Mouse (Mus musculus): Measurements from ENCODE around the gene Srsf3.
"Not testable (repeated sequence)": the region's sequence is repeated elsewhere in the genome, so short reads cannot be mapped to it uniquely, and the experiment has no call there.

Srsf3 gene

DNA sequence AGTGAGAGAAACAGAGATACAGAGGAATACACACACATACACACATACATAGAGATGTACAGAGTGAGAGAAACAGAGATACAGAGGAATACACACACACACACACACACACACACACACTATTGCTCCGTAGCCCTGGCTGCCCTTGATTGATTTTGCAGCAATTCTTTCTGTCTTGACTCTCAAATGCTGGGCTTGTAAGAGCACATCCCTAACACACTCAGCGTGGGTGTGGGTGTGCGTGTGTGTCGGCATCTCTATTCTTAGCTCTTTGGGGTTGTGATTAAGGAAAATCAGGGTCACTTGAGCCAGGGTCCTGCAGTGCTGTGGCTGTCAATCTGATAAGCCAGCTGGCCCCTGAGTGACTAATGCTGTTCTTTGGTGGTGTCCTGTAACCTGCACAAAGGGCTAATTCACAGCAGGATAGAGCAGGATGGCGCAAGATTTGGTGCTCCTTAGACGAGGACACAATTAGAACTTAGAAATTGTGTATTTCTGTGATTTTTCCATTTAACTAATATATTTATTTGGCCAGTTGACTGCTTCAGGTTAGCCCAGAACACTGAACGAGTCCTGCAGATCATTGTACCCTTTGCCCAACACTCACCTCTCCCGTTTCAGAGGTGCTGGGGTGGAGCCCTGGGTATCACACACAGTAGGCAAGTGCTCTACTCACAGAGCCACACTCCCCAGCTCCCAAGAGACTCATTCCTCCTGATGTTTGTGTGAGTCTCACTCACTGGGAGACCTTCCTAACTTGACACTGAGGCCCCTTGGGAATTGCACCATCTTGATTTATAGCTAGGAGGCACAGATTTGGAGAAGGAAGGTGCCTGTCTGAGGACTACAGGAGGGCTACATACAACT, 30.9 kb downstream of the Srsf3 start:
- no peak for DNase-seq (ENCODE audit: low read depth in 2 of 2, low spot score in 2 of 2)

DNA sequence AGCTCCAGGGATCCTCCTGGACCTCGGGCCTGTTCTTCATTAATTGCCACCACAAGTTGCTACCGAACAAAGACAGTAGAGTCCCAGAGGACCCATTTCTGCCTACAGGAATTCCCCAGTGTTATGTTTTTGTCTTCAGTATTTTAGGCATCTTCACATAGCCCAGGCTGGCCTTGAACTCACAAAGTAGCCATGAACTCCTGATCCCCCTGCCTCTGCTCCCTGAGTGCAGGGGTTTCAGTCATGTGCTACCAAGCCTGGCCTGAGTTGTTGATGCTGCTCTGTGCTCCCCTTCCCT, 31.5 kb downstream of the Srsf3 start:
- no peak for DNase-seq (ENCODE audit: low read depth in 2 of 2, low spot score in 2 of 2)

DNA sequence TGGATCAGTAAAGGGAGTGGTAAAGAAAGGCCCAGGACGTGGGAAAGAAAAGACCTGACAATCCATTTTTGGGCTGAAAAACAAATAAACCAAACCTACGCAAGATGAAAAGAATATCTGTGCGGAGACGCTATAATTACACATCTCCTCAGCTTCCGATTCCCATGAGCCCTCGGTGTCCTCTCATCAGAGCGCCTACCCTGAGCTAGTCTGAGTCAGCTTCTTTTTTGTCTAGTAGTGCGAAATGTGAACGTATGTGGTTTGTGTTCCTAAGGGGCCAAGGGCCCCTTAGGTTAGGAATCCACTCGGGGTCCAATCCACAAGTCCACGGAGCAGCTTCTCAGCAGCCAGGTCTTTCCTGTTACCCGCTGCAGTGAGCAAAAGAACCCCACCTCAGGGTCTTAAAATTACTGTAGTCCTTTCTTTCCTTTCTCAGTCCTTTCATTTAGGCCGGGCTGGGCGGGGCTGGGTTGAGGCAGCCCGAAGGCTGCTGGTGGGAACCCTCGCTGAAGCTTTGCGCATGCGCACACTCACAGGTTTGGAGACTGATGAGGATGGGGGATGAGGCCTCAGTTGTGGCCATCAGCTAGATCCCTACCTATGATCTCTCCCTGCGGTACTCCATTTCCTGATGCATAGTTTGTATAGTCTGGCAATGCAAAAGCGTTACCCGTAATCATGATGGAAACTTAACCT, 33.0 kb downstream of the Srsf3 start:
- DNase-seq (ENCODE audit: low read depth in 2 of 2, low spot score in 2 of 2) = no peak

DNA sequence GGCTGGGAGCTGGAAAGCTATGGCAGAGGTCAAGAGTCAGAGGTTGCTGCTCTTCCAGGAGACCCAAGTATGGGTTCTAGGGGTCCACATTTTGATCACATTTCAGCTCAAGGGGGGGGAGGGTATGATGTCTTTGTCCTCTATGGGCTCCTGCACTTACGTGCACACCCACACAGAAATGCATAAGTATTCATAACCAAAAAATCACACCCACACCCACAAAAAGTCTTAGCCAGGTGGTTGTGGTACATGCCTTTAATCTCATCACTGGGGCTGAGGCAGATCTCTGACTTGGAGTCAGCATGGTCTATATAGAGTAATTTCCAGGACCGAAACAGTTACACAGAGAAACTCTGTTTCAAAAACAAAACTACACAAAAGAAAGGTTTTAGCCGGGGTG, 33.5 kb downstream of the Srsf3 start:
- no peak for DNase-seq (ENCODE audit: low read depth in 2 of 2, low spot score in 2 of 2)

DNA sequence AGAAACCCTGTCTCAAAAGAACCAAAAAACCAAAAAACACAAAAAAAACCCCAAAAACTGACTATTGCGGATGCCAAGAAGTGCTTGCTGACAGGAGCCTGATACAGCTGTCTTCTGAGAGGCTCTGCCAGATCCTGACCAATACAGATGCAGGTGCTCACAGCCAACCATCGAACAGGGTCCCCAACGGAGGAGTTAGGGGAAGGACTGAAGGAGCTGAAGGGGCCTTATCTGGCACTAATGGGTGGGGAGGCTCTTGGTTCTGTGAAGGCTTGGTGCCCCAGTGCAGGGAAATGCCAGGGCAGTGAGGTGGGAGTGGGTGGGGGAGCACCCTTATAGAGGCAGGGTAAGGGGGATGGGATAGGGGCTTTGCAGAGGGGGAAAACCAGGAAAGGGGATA, 35.0 kb downstream of the Srsf3 start:
- DNase-seq (ENCODE audit: low read depth in 2 of 2, low spot score in 2 of 2) = not testable (repeated sequence)

DNA sequence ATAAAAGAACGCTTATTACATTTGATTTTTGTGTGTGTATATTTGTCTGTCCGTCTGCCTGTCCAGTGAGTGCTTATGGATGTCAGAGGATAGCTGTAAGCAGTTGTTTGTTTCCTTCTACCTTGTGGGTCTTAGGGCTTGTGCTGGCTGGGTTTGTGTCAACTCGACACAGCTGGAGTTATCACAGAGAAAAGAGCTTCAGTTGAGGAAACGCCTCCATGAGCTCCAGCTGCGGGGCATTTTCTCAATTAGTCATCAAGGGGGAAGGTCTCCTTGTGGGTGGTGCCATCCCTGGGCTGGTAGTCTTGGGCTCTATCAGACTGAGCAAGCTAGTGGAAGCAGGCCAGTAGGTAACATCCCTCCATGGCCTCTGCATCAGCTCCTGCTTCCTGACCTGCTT, 35.4 kb downstream of the Srsf3 start:
- no peak for DNase-seq (ENCODE audit: low read depth in 2 of 2, low spot score in 2 of 2)

DNA sequence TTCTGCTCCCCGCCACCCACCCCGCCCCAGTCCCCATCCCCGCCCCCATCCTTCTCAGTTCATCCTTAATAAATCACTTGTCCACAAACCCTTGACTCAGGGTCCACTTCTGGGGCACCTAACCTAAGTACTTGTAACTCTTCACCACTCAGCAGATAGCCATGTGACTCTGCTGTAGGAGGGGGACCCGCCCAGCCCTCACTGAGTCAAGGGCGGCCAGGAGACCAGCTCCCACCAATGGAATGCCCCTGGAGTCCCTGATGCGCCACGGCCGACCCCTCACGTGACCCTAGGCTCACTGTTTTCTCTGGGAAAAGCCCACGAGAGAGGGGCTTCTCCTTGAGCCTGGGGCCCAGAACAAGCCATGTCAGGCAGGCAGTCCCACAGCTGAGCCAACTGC, 36.6 kb downstream of the Srsf3 start:
- no peak for DNase-seq (ENCODE audit: low read depth in 2 of 2, low spot score in 2 of 2)

DNA sequence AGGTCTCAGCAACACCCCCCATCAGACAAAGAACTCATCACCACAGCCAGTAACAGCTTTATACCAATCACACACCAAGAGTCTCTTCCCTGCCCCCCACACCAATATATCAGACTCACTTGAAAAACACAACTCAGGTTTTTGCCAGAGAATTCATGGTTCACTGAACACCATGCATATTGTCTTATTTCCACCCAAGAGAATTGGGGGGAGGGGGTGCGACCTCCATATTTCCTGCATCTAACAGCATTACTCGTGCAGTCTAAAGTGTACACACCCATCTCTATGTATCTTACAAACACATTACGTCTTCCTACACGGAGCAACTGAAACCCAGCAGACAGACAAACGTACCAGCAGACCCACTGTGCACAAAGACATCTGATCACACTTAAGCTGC, 39.4 kb downstream of the Srsf3 start:
- no peak for DNase-seq (ENCODE audit: low read depth in 2 of 2, low spot score in 2 of 2)

DNA sequence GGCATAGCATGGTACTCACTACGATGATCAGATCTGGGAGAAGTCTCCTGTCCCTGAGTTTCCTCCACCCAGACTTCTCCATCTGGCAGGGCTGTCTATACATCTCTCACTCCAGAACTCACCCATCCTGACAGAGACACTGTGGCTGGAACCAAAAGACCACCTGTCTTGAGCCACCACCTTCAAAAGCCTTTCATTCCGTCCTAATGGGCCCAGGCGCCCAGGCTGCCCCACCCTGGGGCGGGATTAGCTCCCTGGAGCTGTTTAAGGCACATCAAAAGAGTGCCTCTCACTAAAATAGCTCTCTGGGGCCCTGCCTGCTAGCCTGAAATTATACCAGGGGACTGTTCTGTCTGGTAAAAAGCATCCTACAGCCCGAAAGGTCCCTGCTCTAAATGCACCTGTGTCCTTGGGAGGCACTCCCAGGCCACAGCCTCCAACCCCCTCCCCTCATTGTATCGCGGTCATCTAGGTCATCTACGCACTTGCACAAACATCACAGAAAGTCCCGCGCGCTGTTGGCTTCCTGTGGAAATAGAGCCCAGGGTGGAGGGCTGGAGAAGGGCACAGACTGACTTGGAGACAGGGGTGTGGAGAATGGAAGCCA, 40.4 kb downstream of the Srsf3 start:
- DNase-seq (ENCODE audit: low read depth in 2 of 2, low spot score in 2 of 2) = no peak

DNA sequence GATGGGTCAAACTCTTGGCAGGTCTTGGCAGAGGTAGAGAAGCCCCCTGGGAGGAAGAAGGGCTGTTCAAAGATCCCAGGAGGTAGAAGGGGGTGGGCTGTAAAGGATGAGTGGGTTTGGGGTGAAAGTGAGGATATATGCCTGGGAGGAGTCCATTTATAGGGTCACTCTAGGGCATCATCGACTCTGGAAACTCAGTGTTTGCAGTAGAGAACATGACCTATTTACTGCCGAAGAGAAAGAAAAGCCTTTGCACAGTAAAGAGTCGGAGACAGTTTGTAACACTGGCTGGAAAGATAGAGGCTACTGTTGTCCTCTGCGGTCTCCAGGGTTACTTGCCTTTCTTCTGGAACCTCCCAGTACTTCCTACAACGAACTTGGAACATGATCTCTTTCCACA, 40.9 kb downstream of the Srsf3 start:
- no peak for DNase-seq (ENCODE audit: low read depth in 2 of 2, low spot score in 2 of 2)

DNA sequence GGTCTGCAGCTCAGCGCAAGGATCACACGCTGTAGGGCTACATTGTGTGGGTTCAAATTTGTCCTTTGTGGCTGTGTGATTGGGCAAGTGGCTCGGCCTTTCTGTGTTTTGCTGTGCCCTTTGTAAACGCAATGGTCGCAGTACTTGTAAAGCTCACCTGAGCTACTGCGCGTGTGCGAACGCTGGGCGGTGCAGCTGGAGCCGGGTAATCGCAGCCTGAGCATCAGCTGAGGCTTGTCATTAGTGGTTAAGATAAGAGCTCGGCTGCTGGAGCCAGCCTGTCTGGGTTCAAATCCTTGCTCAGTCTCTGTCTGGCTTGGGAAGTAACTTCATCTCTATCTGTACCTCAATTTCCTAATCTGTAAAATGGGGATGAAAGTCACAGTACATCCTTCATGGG, 41.7 kb downstream of the Srsf3 start:
- no peak for DNase-seq (ENCODE audit: low read depth in 2 of 2, low spot score in 2 of 2)

DNA sequence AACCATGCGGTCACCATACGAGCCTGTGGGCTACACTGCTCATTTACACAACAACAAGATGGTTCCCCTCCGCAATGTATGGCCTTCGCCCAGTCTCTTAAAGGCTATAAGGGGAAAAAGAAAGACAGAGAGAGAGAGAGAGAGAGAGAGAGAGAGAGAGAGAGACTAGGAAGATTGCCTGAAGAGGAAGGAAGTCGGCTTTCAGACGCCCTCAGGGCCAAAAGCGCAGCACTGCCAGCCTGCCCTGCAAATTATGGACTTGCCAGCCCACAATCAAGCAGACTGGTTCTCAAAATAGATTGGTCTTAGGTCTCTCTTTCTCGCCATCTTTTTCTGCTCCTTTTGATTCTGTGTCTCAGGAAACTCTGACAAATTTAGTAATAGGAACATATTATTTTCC, 43.8 kb downstream of the Srsf3 start:
- no peak for DNase-seq (ENCODE audit: low read depth in 2 of 2, low spot score in 2 of 2)

DNA sequence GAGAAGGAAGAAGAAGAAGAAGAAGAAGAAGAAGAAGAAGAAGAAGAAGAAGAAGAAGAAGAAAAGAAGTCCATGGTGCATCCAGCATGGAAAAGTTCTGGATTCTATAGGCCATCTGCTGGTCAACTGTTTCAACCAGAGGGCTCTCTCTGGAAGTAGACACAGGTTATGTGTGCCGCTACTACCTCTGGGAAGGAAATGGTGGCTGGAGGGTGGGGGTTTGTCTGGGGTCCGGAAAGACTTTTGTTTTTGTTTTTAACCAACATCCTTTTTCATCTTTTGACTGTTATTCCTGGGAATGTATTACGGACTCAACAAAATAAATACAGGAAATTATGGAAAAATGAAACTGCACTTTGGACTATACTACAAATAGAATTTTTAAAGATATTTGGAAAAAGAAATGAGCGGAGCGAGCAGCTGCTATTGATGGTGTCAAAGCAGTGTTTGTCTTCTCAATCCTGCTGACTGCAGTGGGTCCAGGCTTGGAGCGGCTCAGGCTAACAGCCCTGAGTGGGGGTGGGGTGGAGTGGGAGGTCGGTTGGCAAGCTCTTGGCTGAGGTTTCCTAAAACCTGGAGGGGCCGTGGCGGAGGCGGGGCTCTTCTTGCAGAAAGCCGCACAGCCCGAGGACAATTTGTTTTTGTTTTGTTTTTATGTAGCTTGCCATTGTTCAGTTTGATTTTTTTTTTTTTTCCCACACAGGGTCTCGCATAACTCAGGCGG, 45.5 kb downstream of the Srsf3 start:
- DNase-seq (ENCODE audit: low read depth in 2 of 2, low spot score in 2 of 2) = no peak

DNA sequence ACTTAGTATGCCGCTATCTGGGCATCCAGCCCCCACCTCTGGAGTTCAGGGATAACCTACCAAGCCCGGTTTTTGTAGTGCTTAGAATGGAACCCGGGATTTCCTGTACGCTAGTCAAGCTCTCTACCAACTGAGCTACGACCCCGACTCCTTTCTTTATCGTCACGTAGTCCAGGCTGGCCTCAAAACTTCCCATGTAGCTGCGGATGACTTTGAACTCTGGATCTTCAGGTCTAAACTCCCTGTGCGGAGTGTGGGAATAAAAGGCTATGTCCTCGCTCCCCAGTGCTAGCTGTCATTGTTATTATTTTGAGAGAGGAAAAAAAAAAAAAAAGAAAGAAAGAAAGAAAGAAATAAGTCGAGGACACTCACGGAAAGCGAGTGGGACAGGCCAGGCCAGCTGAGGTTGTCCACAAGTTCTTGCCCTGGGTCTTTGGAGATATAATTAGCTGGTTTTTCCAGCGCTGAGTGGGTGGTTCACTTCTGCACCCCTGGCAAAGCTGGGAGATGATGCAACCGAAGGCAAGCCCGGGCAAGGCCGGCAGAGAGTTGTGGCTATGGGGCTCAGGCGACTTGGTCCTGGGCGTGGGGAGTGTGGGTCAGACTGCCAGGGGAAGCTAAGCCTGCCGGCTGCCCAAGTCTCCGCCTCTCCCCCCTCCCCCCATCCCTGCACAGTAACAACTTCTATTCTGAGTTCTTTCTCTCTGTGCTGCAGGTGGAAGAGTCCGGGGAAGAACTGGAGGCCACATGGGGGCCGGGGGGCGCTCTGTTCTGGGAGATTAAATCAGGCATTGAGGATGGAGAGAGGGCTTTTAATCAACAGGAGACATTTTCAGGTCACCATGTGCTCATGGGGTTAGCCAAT, 46.3 kb downstream of the Srsf3 start:
- no peak for DNase-seq (ENCODE audit: low read depth in 2 of 2, low spot score in 2 of 2)

DNA sequence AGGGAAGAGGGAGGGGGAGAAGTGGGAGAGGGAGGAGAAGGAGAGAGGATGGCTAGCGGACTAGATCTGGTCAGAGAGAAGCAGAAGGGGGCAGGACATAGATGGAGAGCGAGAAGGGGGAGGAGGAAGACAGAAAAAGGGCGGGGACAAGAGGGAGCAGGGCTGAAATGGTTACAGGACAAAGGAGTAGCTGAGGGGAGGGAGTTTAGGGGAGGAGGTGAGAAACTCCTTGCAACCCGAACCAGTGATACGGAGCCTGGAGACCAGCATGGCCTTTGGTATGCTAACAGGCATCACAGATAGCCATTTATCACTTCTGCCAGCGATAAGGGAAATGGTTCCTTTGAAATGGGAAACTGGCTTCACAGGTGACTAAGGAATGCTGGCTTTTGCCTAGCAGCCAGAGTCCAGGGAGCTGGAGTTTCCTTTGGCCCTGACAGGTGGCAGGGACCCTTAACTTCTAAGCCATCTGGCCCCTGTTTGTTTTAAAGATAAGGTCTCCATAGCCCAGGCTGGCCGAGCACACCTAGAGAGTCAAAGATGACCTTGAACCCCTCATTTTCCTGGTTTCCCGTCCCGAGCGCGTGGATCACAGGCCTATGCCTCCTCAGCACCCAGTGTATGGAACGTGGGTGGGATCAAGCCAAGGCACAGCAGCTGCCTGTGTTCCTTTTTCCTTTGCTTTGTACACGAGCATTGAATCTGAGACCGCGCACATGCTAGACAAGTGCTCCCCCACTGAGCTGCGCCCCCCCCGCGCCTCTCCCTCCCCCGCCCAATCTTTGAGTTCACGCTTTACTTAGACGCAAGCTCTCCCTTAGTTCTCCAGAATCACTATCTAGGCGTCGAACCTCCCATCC, 48.6 kb downstream of the Srsf3 start:
- DNase-seq (ENCODE audit: low read depth in 2 of 2, low spot score in 2 of 2) = no peak

DNA sequence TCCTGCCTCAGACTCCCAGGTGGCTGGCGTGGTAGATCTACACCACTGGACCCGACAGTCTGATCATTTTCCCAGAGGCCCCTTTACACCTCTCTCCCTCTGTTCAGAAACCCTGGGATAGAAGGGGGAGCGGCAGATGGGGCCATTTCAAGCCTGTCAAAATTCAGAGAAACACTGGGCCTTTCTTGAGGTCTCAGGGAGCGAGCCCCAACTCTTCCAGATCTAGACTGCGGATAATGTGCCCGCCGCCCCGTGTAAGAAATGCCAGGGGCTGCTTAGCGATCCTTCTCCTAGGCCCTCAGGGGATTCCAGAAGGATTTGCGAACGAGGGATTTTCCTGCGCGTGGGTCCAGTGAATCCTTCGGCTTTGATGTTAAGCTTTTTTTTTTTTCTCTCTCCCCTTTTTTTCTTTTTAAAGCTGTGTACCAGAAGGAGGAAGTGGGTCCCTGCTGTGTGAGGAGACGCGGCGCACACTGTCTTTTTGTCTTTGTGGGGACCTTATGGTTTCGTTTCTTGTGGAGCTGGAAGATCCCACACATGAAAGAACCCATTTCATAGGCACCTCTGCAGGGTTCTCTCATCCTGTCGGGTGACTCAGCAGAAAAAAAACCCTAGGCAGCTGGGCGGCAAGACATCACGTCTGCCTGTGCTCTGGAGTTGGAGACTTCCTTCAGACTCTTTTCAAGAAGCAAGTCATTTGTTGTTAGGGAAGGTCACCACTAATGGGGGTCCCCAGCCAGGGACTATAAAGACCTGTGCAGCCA, 49.4 kb downstream of the Srsf3 start:
- DNase-seq (ENCODE audit: low read depth in 2 of 2, low spot score in 2 of 2) = peak; percentile 44 to 61

DNA sequence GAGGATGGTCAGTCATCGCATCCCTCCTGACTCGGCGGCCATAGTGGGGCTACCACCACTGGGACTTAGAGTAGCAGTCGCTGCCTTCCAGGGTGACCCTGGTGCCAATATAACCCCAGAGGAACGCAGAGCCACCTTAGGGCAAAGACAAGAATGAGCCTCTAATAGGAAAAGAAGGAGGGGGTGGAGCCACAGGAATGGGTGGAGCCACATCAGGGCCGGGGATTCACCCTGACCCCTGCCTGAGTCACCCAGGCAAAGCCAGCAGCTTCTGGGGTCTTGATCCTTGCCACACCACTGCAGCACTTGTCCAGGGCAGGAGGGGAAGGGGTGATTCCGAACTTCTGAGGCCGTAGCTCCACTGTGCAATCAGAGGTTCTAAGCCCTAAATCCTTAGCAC, 51.2 kb downstream of the Srsf3 start:
- DNase-seq (ENCODE audit: low read depth in 2 of 2, low spot score in 2 of 2) = no peak

DNA sequence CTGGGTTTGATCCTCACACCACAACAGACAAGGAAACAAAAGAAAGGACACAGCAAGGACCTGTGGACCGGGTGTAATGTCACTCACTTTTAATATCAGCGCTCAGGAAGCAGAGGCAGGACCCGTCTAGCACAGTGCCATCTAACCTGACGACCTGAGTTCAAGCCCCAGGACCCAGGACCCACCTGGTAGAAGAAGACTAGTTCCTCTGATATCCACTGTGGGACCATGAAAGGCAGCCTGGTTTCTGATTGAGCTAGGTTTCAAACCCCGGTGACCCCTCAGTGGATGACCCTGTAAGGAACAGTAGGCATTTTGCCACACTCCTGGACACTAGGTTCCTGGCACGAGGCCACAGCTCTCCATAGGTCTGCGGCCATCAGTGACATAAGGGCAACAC, 52.2 kb downstream of the Srsf3 start:
- no peak for DNase-seq (ENCODE audit: low read depth in 2 of 2, low spot score in 2 of 2)

DNA sequence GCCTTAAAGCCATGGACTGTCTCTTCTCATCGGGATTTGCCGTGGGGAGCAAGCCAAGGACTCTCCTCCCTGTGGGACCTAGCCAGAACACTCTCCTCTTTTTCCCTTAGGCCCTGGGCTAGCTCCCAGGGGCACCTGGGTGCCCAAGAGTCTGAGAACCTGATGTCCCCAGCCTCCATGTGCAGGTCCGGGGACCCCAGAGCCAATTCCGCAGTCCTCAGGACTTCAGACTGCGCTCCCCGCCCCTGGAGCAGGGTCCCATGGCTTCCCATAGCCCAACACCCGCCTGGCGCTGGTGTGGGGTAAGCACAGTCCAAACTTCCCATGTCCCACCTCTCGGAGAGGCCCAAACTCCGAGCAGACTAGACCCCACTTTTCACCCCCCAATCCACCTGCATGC, 52.8 kb downstream of the Srsf3 start:
- DNase-seq (ENCODE audit: low read depth in 2 of 2, low spot score in 2 of 2) = no peak
